8 mouse cellular contexts compared by ENCODE assay signal in the genomic region with DNA sequence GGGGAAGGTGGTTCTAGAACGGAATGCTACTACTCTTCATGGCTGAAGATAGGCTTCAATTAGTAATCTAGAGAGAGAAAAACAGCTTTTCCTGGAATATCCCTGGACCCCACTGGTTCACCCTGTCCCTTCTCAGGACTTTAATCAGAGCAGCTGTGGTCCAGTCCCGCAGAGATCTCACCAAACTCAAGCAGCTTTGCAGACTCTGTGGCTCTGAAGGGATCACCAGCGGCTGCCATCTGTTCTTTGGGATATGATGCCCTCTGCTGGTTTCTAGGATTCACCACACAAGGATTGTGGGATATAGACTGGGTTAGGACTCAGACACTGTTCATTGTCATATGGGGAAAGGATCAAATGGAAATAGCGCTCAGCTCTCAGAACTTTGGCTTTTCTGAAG. TPM values are rescaled to one million over a fixed set of nuclear protein-coding genes. Genes with fewer than 3 reads are reported as not detected.
DNase-seq lines count a peak whose midpoint lies in the region; ATAC-seq and TF ChIP-seq lines count a peak whose summit lies in the region.

No protein-coding gene starts in this region.

- 0 out of 2 replicates have a peak, but pooled peaks cover 7% of the 10 kb centered on the region for H3K27me3 ChIP-seq in midbrain, embryonic 14.5 days (ENCODE audit: control insufficient read depth, insufficient read depth, low read length)
- peaks cover 3% of the 10 kb centered on the region; the same call in 1 of the 2 replicates for H3K27me3 ChIP-seq in midbrain, embryonic 15.5 days (replicated peaks)
- H3K27me3 ChIP-seq in small intestine, adult 2 months (ENCODE audit: control insufficient read depth, insufficient read depth, low read length) = no peaks in the 10 kb centered on the region

- peak; percentile 67 for DNase-seq in embryo, embryonic 10 days (ENCODE audit: low spot score)
- no peak for DNase-seq in embryo, embryonic 9.5 days (ENCODE audit: extremely low spot score)
- DNase-seq in midbrain, embryonic 14.5 days = peak; percentile 74
- DNase-seq in embryo, embryonic 11.5 days (ENCODE audit: low read depth, low spot score) = peak; percentile 32
- peak; percentile 43 for DNase-seq in large intestine, adult 2 months (ENCODE audit: low read depth, low spot score)
- DNase-seq in spleen, postnatal 14 days (ENCODE audit: low spot score in 2 of 2) = no peak

- no peak for TF ChIP-seq POLR2A in small intestine, adult 2 months (IDR thresholded peaks at IDR 0.05; ENCODE audit: low read depth, low read length)

- H3K9ac ChIP-seq in midbrain, embryonic 14.5 days (replicated peaks; ENCODE audit: low read length) = no peak overlapping the region
- no peak overlapping the region for H3K9ac ChIP-seq in midbrain, embryonic 15.5 days

- H3K9me3 ChIP-seq in midbrain, embryonic 14.5 days (ENCODE audit: control insufficient read depth, low read length) = no peaks in the 10 kb centered on the region
- H3K9me3 ChIP-seq in midbrain, embryonic 15.5 days = no peaks in the 10 kb centered on the region

- H3K4me3 ChIP-seq in midbrain, embryonic 14.5 days (replicated peaks; ENCODE audit: low read depth, low read length) = no peak overlapping the region
- no peak overlapping the region for H3K4me3 ChIP-seq in midbrain, embryonic 15.5 days
- no peak overlapping the region for H3K4me3 ChIP-seq in small intestine, adult 2 months (ENCODE audit: low read depth, low read length)

- ATAC-seq in midbrain, embryonic 14.5 days (ENCODE audit: low FRiP score, low TSS enrichment) = no peak
- no peak for ATAC-seq in midbrain, embryonic 15.5 days (replicated peaks)

- H3K36me3 ChIP-seq in midbrain, embryonic 14.5 days (ENCODE audit: control insufficient read depth, insufficient read depth, low read length) = no peaks in the 10 kb centered on the region
- H3K36me3 ChIP-seq in midbrain, embryonic 15.5 days (replicated peaks) = no peaks in the 10 kb centered on the region
- no peaks in the 10 kb centered on the region for H3K36me3 ChIP-seq in small intestine, adult 2 months (ENCODE audit: control insufficient read depth, insufficient read depth, low read length)

- TF ChIP-seq CTCF in small intestine, adult 2 months (IDR thresholded peaks at IDR 0.05; ENCODE audit: extremely low read depth, insufficient read length, insufficient replicate concordance, low read depth, low read length) = peak; percentile 61; the same call in 1 of the 2 replicates

- no peaks in the 10 kb centered on the region for H3K4me1 ChIP-seq in midbrain, embryonic 14.5 days (ENCODE audit: control insufficient read depth, insufficient read depth, low read length)
- no peaks in the 10 kb centered on the region for H3K4me1 ChIP-seq in midbrain, embryonic 15.5 days
- peaks cover 2% of the 10 kb centered on the region; the same call in 1 of the 2 replicates for H3K4me1 ChIP-seq in small intestine, adult 2 months (ENCODE audit: control insufficient read depth, insufficient read depth, insufficient read length, low read length)

- WGBS in midbrain, embryonic 14.5 days = 27% methylated on average over 4 of the region's 4 CpGs
- 30% methylated on average over 4 of the region's 4 CpGs for WGBS in midbrain, embryonic 15.5 days
- whole genome bisulfite sequencing in large intestine, adult 2 months = 25% methylated on average over 4 of the region's 4 CpGs
- WGBS in small intestine, adult 2 months = 31% methylated on average over 4 of the region's 4 CpGs

- no peak overlapping the region for H3K27ac ChIP-seq in midbrain, embryonic 14.5 days (replicated peaks; ENCODE audit: low read depth, low read length)
- H3K27ac ChIP-seq in midbrain, embryonic 15.5 days = no peak overlapping the region
- H3K27ac ChIP-seq in small intestine, adult 2 months (ENCODE audit: insufficient read depth, low read depth, low read length) = no peak overlapping the region

- no peak overlapping the region for H3K4me2 ChIP-seq in midbrain, embryonic 14.5 days (ENCODE audit: low read length)
- no peak overlapping the region for H3K4me2 ChIP-seq in midbrain, embryonic 15.5 days

RNA-seq across cellular contexts. Expression of gene Prkag3, which starts 10.8 kb away (rescaled TPM):
- not detected in 2 replicates for polyA plus RNA-seq in midbrain, embryonic 14.5 days (2014; fragmentation: Nextera tagmentation; extraction: Ambion mirVana)
- not detected in 2 replicates for polyA plus RNA-seq in midbrain, embryonic 15.5 days (2015; fragmentation: Nextera tagmentation; extraction: Ambion mirVana)
- polyA plus RNA-seq in large intestine, adult 2 months (2012; rRNA removed) = 0.10 and 0.45 TPM in 2 replicates
- 1.5 TPM in 1 of 2 replicates, not detected in the other for polyA plus RNA-seq in small intestine, adult 2 months (2012; rRNA removed)

RNA-seq across cellular contexts. Expression of gene Wnt6, which starts 11.9 kb away (rescaled TPM):
- polyA plus RNA-seq in midbrain, embryonic 14.5 days (2014; fragmentation: Nextera tagmentation; extraction: Ambion mirVana) = 2.7 TPM in 1 of 2 replicates, not detected in the other
- 5.6 and 7.2 TPM in 2 replicates for polyA plus RNA-seq in midbrain, embryonic 15.5 days (2015; fragmentation: Nextera tagmentation; extraction: Ambion mirVana)
- polyA plus RNA-seq in large intestine, adult 2 months (2012; rRNA removed) = 1.2 and 3.4 TPM in 2 replicates
- polyA plus RNA-seq in small intestine, adult 2 months (2012; rRNA removed) = 2.0 and 6.0 TPM in 2 replicates

RNA-seq across cellular contexts. Expression of gene Wnt10a, which starts 31.5 kb away (rescaled TPM):
- polyA plus RNA-seq in midbrain, embryonic 14.5 days (2014; fragmentation: Nextera tagmentation; extraction: Ambion mirVana) = 0.11 and 0.36 TPM in 2 replicates
- 0.34 and 0.37 TPM in 2 replicates for polyA plus RNA-seq in midbrain, embryonic 15.5 days (2015; fragmentation: Nextera tagmentation; extraction: Ambion mirVana)
- 0.04 and 0.25 TPM in 2 replicates for polyA plus RNA-seq in large intestine, adult 2 months (2012; rRNA removed)
- 0.14 and 0.57 TPM in 2 replicates for polyA plus RNA-seq in small intestine, adult 2 months (2012; rRNA removed)

RNA-seq across cellular contexts. Expression of gene Cyp27a1, which starts 46.4 kb away (rescaled TPM):
- polyA plus RNA-seq in midbrain, embryonic 14.5 days (2014; fragmentation: Nextera tagmentation; extraction: Ambion mirVana) = 0.53 and 2.1 TPM in 2 replicates
- 2.4 and 3.3 TPM in 2 replicates for polyA plus RNA-seq in midbrain, embryonic 15.5 days (2015; fragmentation: Nextera tagmentation; extraction: Ambion mirVana)
- polyA plus RNA-seq in large intestine, adult 2 months (2012; rRNA removed) = 17.2 and 32.6 TPM in 2 replicates
- 5.6 and 36.2 TPM in 2 replicates for polyA plus RNA-seq in small intestine, adult 2 months (2012; rRNA removed)

Comparison
In these comparisons a context has a peak if more than half of its experiments do, and no peak if none do; other contexts are left out.
1. DNase-seq: peak in embryo, embryonic 10 days (single experiment), midbrain, embryonic 14.5 days (single experiment), embryo, embryonic 11.5 days (single experiment) and large intestine, adult 2 months (single experiment); none in embryo, embryonic 9.5 days (single experiment) and spleen, postnatal 14 days (0 of 2).